Mouse (Mus musculus) lung, postnatal 0 days (tissue): ENCODE measurements around the gene Bcl9.

Source experiments
- CTCF ChIP-seq: IDR thresholded peaks from 2 replicates; pipeline ENCODE4 v1.5.1; 2016; ENCODE audit warnings: antibody characterized with exemption, mild to moderate bottlenecking
- EP300 ChIP-seq: IDR thresholded peaks from 2 replicates; pipeline ENCODE4 v1.6.1; 2016; ENCODE audit warnings: antibody characterized with exemption, mild to moderate bottlenecking, control low read depth

DNA sequence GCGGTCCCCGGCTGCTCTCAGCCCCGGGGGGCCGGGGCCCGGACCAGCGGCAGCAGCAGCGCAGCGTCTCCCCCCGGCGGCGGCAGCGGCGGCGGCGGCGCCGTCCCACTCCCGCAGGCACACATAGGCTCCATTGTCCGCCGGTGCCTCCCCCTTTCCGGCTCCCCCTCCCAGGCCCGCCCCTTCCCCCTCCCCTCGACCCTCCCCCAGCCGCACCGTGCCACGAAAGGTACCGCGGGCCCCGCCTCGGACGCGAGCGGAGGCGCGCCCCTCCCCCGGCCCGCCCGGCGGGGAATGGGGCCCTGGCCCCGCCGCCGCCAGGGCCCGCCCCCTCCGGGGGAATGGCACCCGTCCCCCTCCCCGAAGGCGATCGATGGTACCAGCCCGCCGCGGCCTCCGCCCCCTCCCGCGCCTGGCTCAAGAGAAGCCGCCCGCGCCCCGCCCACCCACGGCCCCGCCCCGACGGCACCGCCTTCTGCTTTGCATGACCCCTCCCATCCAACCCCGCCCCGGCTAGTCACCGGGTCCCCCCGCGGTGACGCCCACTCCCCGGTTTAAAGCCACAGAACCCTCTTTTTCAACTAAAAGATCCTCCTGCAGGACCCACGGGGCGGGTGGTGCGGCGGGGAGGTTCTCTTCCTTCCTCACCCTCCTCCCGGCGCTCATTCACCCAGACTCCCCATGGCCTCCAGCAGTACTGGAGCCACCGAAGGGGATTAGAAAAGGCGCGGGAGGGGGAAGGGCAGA lies 70.3 kb downstream of the Bcl9 start:
- peak; percentile 12; the same call in 1 of the 2 replicates for TF ChIP-seq CTCF
- TF ChIP-seq EP300, result no peak
